Mouse (Mus musculus): ENCODE measurements around the gene Dnah17.

- TF ChIP-seq CTCF (conservative IDR thresholded peaks at IDR 0.05; ENCODE audit: low read length) = no peak
- TF ChIP-seq POU5F1 (IDR thresholded peaks at IDR 0.05; ENCODE audit: borderline replicate concordance, low read length) = no peak
These were observed 55.4 kb downstream of the Dnah17 start for GRCm38 (mm10) chr11:118075035-118075522.
